Mouse (Mus musculus) liver, postnatal 0 days (tissue): ENCODE measurements around the gene Plcb4. TPM values are rescaled to one million over a fixed set of nuclear protein-coding genes. Genes with fewer than 3 reads are reported as not detected.

ENCODE experiments used
- ATAC-seq: fragments of 200-750 bp; cut with Nextera tagmentation; 2 replicates; pipeline ENCODE4 v1.8.0; 2017; ENCODE audit warnings: mild to moderate bottlenecking, moderate library complexity
- DNase-seq: peaks from one replicate; pipeline ENCODE4 v3.0.0-alpha.2; 2016
- H3K27ac ChIP-seq: fragments of 300-500 bp; sonication (generic); 2 replicates; pipeline ENCODE4 v1.5.1; 2014; ENCODE audit warnings: antibody characterized with exemption, moderate library complexity, mild to moderate bottlenecking, low read depth
- H3K27me3 ChIP-seq: fragments of 300-500 bp; sonication (generic); 2 replicates; pipeline ENCODE4 v1.6.1; 2014; ENCODE audit warnings: low read length, control low read depth, mixed read lengths; ENCODE audit not compliant: insufficient read depth
- H3K36me3 ChIP-seq: fragments of 300-500 bp; sonication (generic); replicated peaks from 2 replicates; pipeline ENCODE4 v1.6.1; 2014; ENCODE audit warnings: mild to moderate bottlenecking, control low read depth, low read length, moderate library complexity, mixed read lengths; ENCODE audit not compliant: insufficient read depth
- H3K4me1 ChIP-seq: fragments of 300-500 bp; sonication (generic); 2 replicates; pipeline ENCODE4 v1.6.1; 2014; ENCODE audit warnings: antibody characterized with exemption, mild to moderate bottlenecking, control low read depth; ENCODE audit not compliant: insufficient read depth
- H3K4me2 ChIP-seq: fragments of 300-500 bp; sonication (generic); 2 replicates; pipeline ENCODE4 v1.6.1; 2014; ENCODE audit warnings: low read depth, mild to moderate bottlenecking, low read length, moderate library complexity, mixed read lengths
- H3K4me3 ChIP-seq: fragments of 300-500 bp; sonication (generic); 2 replicates; pipeline ENCODE4 v1.5.1; 2014; ENCODE audit warnings: low read depth, low read length
- H3K9ac ChIP-seq: fragments of 300-500 bp; sonication (generic); replicated peaks from 2 replicates; pipeline ENCODE4 v1.6.1; 2014; ENCODE audit warnings: mild to moderate bottlenecking, moderate library complexity
- H3K9me3 ChIP-seq: fragments of 300-500 bp; sonication (generic); 2 replicates; pipeline ENCODE4 v1.6.1; 2016; ENCODE audit warnings: mild to moderate bottlenecking, control low read depth, low read length, mixed read lengths
- CTCF ChIP-seq: sonication (generic); IDR thresholded peaks from 2 replicates; pipeline ENCODE4 v1.5.1; 2016; ENCODE audit warnings: antibody characterized with exemption, low read depth
- EP300 ChIP-seq: IDR thresholded peaks from 2 replicates; pipeline ENCODE4 v1.6.1; 2016; ENCODE audit warnings: antibody characterized with exemption, low read depth, mild to moderate bottlenecking
- WGBS: fragments of 180-500 bp; shearing (Covaris S2); extraction: QIAGEN DNeasy Blood & Tissue Kit; methylation state at CpG from one replicate; pipeline ENCODE4 v1.1.7; 2014; ENCODE audit not compliant: insufficient replicate concordance; 5-methylcytosine and 5-hydroxymethylcytosine counted together
- polyA plus RNA-seq: library from polyadenylated mRNA; unstranded; fragments of >200 nt; fragmentation: Nextera tagmentation; extraction: Ambion mirVana; gene quantifications from 2 replicates; pipeline ENCODE4 v1.2.1, GENCODE M21; 2015

The Plcb4 gene
- polyA plus RNA-seq, 1 experiment from 2014 or later: 2.8 TPM

- no peaks in the 10 kb centered on the region for H3K27me3 ChIP-seq
- 81% methylated on average over 4 of the region's 4 CpGs for WGBS
- DNase-seq: no peak
Measured at GRCm38 (mm10) chr2:135995196-135995595, 336.4 kb downstream of the Plcb4 start.

DNA sequence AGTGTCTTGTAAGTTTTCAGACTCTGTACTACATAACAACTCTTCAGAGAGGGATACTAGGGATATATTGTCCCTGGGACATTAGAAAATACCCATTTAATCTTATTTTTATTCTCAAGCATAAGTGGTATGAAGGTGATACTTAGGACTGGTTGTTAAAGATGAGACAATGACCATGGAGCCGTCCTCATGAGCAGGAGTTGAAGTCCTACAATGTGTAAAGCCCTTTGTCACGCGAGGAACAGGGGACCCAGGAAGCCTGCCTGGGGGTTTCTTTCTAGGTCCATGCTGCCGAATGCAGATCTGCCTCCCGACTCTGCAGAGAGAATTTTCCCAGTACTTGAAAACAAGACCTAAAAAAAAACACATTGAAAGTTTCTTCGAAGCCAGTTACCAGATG lies 338.1 kb downstream of the Plcb4 start:
- Histone ChIP-seq H3K9me3 (no peaks in the 10 kb centered on the region), H3K4me1 (no peaks in the 10 kb centered on the region), H3K9ac (no peak overlapping the region), H3K4me3 (no peak overlapping the region), H3K27me3 (no peaks in the 10 kb centered on the region), H3K4me2 (no peak overlapping the region), H3K27ac (no peak overlapping the region), H3K36me3 (no peaks in the 10 kb centered on the region)
- ATAC-seq (no peak), DNase-seq (no peak)
- WGBS: 84% methylated on average over 6 of the region's 6 CpGs
- TF ChIP-seq EP300 (no peak), CTCF (no peak)

More at GRCm38 (mm10) chr2:135995196-135995595, 336.4 kb downstream of the Plcb4 start:
- TF ChIP-seq CTCF (no peak), EP300 (no peak)
- H3K27ac ChIP-seq: no peak overlapping the region
- H3K4me1 ChIP-seq: no peaks in the 10 kb centered on the region
- no peak overlapping the region for H3K4me3 ChIP-seq
- H3K9ac ChIP-seq: no peak overlapping the region
- no peak overlapping the region for H3K4me2 ChIP-seq
- H3K36me3 ChIP-seq: no peaks in the 10 kb centered on the region
- no peak for ATAC-seq
- no peaks in the 10 kb centered on the region for H3K9me3 ChIP-seq

DNA sequence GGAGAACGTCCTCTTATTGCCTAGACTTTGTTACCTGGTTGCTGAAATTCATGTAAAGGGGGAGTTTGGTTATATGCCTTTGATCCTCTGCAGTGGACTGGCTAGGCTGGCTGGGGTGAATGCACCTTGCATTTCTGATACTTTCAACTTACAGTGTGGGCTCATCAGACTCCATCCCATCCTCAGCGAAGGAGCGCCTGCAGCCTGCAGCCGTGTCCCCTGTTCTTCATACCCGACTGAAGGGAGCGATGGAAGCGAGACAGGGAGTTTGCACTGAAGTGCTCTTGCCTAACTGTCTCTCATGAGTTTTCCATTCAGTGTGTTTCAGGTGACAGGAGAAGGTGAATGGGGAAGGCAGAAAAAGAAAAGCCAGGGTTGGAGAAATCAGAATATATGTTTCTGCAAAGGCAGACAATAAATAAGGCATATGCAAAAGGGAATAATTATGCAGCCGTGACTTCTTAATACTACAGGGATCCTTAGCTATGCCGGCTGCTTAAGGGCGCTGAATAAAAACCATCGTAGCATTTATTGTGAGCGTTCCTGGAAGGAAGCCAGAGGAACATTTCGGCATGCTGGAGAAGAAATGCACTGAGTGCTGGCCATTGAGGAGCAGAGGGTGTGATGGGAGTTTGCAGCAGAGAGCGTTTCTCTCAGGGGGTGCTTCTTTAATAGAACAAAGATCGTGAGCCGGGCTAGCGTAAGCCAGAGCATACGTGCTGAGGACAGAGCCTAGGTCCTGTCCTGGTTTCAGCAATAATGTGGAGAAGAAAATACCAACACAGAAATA lies 338.7 kb downstream of the Plcb4 start:
- no peaks in the 10 kb centered on the region for H3K4me1 ChIP-seq
- ATAC-seq: no peak
- H3K27me3 ChIP-seq: no peaks in the 10 kb centered on the region
- H3K9ac ChIP-seq: no peak overlapping the region
- whole genome bisulfite sequencing: 83% methylated on average over 18 of the region's 18 CpGs
- H3K27ac ChIP-seq: no peak overlapping the region
- no peaks in the 10 kb centered on the region for H3K9me3 ChIP-seq
- no peak overlapping the region for H3K4me3 ChIP-seq
- H3K4me2 ChIP-seq: no peak overlapping the region
- no peaks in the 10 kb centered on the region for H3K36me3 ChIP-seq
- TF ChIP-seq EP300: no peak
- TF ChIP-seq CTCF: no peak
- DNase-seq: no peak

DNA sequence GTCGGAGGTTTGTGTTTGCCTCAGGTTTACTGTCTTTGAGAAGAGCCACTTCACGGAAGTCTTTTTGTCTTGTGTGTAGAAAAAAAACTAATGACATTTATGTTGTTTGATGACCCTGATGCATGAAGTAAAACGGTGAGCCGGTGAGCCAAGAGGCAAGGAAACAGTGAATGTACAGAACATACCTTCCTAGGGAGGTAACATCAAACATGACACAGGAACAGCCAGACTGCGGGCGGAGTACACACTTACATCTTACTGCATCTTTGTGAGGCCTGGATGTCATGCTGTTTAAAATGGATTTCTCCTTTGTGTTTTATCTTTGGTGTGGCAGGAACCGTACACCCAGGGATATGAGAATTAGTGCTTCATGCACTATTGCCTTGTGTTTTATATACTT lies 340.1 kb downstream of the Plcb4 start:
- H3K27me3 ChIP-seq: no peaks in the 10 kb centered on the region
- H3K36me3 ChIP-seq: no peaks in the 10 kb centered on the region
- no peak overlapping the region for H3K4me3 ChIP-seq
- no peaks in the 10 kb centered on the region for H3K4me1 ChIP-seq
- H3K4me2 ChIP-seq: no peak overlapping the region
- DNase-seq (no peak), ATAC-seq (no peak)
- TF ChIP-seq EP300 (no peak), CTCF (no peak)
- 80% methylated on average over 7 of the region's 7 CpGs for WGBS
- H3K9me3 ChIP-seq: no peaks in the 10 kb centered on the region
- no peak overlapping the region for H3K9ac ChIP-seq
- no peak overlapping the region for H3K27ac ChIP-seq

DNA sequence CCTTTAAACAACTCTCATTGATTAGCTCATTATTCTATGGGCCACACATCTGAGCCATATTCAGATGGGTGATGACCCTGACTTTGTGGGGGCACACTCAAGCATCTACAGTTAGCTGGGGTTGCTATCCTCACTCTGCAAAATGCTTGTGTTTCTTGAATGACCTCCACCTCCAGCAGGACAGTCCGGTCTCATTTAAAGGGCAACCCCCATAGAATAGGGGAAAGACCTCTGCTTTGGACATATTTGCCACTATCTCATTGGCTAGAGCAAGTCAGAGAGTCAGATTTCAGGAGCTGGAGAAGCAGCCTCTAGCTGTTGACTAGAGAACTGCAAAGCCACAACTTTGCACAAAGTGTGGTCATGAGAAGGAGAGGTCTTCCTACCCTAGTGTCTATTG lies 340.6 kb downstream of the Plcb4 start:
- H3K9me3 ChIP-seq: no peaks in the 10 kb centered on the region
- no peaks in the 10 kb centered on the region for H3K4me1 ChIP-seq
- H3K36me3 ChIP-seq: no peaks in the 10 kb centered on the region
- TF ChIP-seq EP300 (no peak), CTCF (peak; percentile 16; the same call in 1 of the 2 replicates)
- 74% methylated on average over 1 of the region's 1 CpGs for WGBS
- no peak overlapping the region for H3K27ac ChIP-seq
- H3K4me2 ChIP-seq: no peak overlapping the region
- ATAC-seq (no peak), DNase-seq (no peak)
- no peak overlapping the region for H3K9ac ChIP-seq
- no peak overlapping the region for H3K4me3 ChIP-seq
- H3K27me3 ChIP-seq: no peaks in the 10 kb centered on the region

DNA sequence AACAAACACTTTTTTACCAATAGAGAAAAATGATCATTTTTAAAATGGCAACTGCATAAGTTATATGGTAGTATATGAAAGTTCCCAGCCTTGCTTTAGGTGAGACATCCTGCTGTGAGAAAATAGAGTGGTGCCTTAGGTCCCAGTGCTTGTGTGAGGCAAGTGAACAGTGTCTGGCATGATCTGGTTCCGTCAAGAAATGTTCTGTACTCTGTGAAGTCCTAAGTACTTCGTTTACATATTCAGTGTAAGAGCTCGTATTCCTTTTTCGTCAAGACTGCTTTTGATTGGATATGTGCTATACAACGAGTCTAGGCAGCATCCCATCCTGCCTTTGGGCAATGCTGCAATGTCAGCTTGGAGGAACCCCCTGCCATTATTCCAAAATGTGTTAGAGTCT lies 342.1 kb downstream of the Plcb4 start:
- Histone ChIP-seq H3K4me1 (no peaks in the 10 kb centered on the region), H3K4me3 (no peak overlapping the region), H3K4me2 (no peak overlapping the region), H3K36me3 (no peaks in the 10 kb centered on the region), H3K9ac (no peak overlapping the region), H3K27ac (no peak overlapping the region), H3K27me3 (no peaks in the 10 kb centered on the region), H3K9me3 (no peaks in the 10 kb centered on the region)
- DNase-seq: no peak
- TF ChIP-seq EP300: no peak
- no peak for TF ChIP-seq CTCF
- 80% methylated on average over 5 of the region's 5 CpGs for WGBS
- no peak for ATAC-seq
